Comparison of ENCODE assay signal across 8 mouse cellular contexts in genomic region chrX:48462754-48463507, GRCm38 (mm10). TPM values are rescaled to one million over a fixed set of nuclear protein-coding genes. Genes with fewer than 3 reads are reported as not detected.
A peak's percentile ranks its signal among the peaks of the same experiment; 100 is the strongest.
DNase-seq lines count a peak whose midpoint lies in the region; ATAC-seq lines count a peak whose summit lies in the region.

Gene Elf4 (minus strand): TSS chrX:48463132.

- peak; percentile 79 for ATAC-seq in monocyte, adult 5-6 weeks (replicated peaks; ENCODE audit: insufficient number of reproducible peaks, low FRiP score, low TSS enrichment, poor library complexity, severe bottlenecking)

- peak; percentile 87 for DNase-seq in 3134 (ENCODE audit: extremely low read depth, insufficient read length, low spot score)
- DNase-seq in adipocyte (ENCODE audit: low spot score) = peak; percentile 71
- peak; percentile 81 for DNase-seq in embryo, embryonic 9.5 days (ENCODE audit: extremely low spot score)
- peak; percentile 56 to 60 for DNase-seq in heart, adult 9 months (ENCODE audit: low spot score in 2 of 2)
- DNase-seq in kidney, adult 8-10 months = peak; percentile 25 to 40
- peak; percentile 70 for DNase-seq in liver
- peak; percentile 54 to 86 for DNase-seq in spleen, postnatal 4 days (ENCODE audit: low spot score in 2 of 2)

RNA-seq across cellular contexts. Expression of gene Elf4, which starts in this region (rescaled TPM):
- 35.9 to 86.3 TPM (median 41.4 TPM) in 3 replicates for total RNA-seq in monocyte, adult 5-6 weeks (2017)

Comparison
In these comparisons a context has a peak if more than half of its experiments do, and no peak if none do; other contexts are left out.
1. Peak in every context shown above with its lines: DNase-seq and ATAC-seq.
2. DNase-seq: peak in every context shown above with its lines; median percentile 87 in 3134; 81 in embryo, embryonic 9.5 days; 71 in adipocyte; 70 in liver; 70 in spleen, postnatal 4 days; 58 in heart, adult 9 months; 32 in kidney, adult 8-10 months.